Mouse (Mus musculus): ENCODE measurements around the gene Cyp2d11.

Cyp2d11 gene

GRCm38 (mm10) chr15:82353078-82353744 lies 40.6 kb downstream of the Cyp2d11 start:
- in situ Hi-C loops (cut with MboI, MseI), result no loop called here

- in situ Hi-C loops (cut with MboI, MseI), result no loop called here
Measured at GRCm38 (mm10) chr15:82351480-82351879, 42.3 kb downstream of the Cyp2d11 start.

- in situ Hi-C loops (cut with MboI, MseI), result no loop called here
Measured at GRCm38 (mm10) chr15:82350349-82350748, 43.5 kb downstream of the Cyp2d11 start.

- in situ Hi-C loops (cut with MboI, MseI), result loop anchor here (25.0 kb wide), 2 partner anchors 1262 to 1762 kb away; no protein-coding TSS in a partner anchor
Measured at GRCm38 (mm10) chr15:82348999-82349341, 44.9 kb downstream of the Cyp2d11 start.

- in situ Hi-C loops (cut with MboI, MseI), result loop anchor here (25.0 kb wide), 2 partner anchors 1261 to 1761 kb away; no protein-coding TSS in a partner anchor
Measured at GRCm38 (mm10) chr15:82348258-82348998, 45.4 kb downstream of the Cyp2d11 start.

- in situ Hi-C loops (cut with MboI, MseI), result loop anchor here (25.0 kb wide), 2 partner anchors 1261 to 1761 kb away; no protein-coding TSS in a partner anchor
Measured at GRCm38 (mm10) chr15:82347852-82348251, 46.0 kb downstream of the Cyp2d11 start.

GRCm38 (mm10) chr15:82347303-82347676 lies 46.5 kb downstream of the Cyp2d11 start:
- in situ Hi-C loops (cut with MboI, MseI), result loop anchor here (25.0 kb wide), 2 partner anchors 1260 to 1760 kb away; no protein-coding TSS in a partner anchor

DNA sequence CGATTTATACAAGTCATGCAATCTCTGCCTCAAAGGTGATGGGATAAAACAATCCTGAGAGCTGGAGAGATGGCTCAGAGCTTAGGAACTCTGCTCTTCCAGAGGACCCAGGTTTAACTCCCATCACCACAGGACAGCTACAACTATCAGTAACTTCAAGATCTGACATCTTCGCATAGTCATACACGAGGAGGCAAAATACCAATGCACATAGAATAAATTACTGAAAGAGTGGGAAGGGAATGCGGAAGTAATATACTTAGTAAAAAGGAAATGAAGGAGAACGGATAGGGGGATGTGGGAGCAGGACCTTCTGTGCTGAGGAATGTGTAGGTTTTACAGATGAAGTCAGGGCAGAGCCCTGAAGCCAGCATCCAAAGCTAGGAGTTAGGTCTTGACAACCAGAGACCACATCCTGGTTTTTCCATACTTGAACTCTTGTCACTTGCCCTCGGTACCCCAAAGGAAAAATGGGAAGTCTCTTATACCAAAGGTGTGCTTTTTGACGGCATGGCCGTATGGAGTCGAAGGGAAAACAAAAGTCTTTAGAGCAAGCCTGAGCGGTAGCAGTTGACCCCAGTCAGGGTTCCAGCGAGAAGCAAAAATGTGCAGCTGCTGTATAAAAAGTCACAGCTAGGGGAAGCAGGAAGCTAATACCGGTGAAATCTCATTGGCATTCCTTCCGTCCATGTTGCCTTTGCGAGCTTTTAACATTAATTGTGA lies 47.1 kb downstream of the Cyp2d11 start:
- in situ Hi-C loops (cut with MboI, MseI), result loop anchor here (25.0 kb wide), 2 partner anchors 1259 to 1759 kb away; no protein-coding TSS in a partner anchor

DNA sequence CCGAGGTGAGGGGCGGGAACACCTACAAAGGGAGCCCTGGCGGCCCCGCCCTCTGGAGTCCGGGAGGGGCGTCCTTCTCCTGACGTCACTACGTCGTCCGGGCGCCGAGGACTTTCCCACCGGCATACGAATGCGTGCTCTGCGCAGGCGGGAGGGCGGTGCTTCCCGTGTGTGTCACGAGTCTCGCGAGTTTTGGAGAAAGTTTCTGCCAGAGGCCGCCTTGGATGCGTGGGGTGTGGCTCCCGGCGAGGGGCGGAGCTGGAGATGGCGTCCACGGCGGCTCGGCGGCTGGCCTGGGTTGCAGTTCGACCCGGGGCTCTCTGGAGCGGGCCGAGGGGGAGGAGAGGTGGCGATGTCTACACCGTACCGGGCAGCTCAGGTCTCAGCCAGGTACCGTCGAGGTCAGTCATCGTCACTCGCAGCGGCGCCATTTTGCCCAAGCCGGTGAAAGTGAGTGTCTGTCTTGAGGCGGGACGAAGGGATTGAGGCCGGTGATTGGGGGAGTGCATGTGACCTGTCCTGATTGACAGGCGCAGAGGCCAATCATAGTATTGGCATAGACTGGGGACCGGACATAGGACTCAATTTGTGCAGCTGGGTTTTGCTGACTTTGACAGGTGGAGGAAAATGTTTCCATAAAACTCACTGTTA lies 47.9 kb downstream of the Cyp2d11 start:
- in situ Hi-C loops (cut with MboI, MseI), result loop anchor here (25.0 kb wide), 2 partner anchors 1259 to 1759 kb away; no protein-coding TSS in a partner anchor

DNA sequence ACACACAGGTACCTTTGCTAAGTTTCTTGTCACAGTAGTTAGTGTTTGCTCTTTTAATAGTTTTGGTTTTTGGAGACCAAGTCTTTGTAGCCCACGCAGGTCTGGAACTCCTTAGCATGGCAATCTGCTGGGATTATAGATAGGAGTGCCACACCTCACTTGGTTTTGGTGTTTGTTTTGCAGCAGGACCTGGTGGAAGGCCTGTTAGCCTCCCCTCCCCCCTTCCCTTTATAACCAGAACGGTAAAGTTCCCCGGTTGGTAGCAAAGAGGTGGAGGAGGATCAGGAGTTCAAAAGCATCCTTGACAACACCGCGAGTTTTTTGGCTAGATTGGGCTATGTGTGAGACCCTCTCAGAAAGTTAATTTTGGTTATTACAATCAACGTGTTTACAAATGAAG lies 48.9 kb downstream of the Cyp2d11 start:
- in situ Hi-C loops (cut with MboI, MseI), result loop anchor here (5.0 to 25.0 kb wide), 3 partner anchors 68 to 1758 kb away; no protein-coding TSS in a partner anchor

- in situ Hi-C loops (cut with MboI, MseI), result loop anchor here (5.0 to 25.0 kb wide), 3 partner anchors 66 to 1756 kb away; no protein-coding TSS in a partner anchor
Measured at GRCm38 (mm10) chr15:82343368-82344287, 50.2 kb downstream of the Cyp2d11 start.

GRCm38 (mm10) chr15:82342543-82342935 lies 51.3 kb downstream of the Cyp2d11 start:
- in situ Hi-C loops (cut with MboI, MseI), result loop anchor here (5.0 to 25.0 kb wide), 3 partner anchors 65 to 1755 kb away; no protein-coding TSS in a partner anchor

DNA sequence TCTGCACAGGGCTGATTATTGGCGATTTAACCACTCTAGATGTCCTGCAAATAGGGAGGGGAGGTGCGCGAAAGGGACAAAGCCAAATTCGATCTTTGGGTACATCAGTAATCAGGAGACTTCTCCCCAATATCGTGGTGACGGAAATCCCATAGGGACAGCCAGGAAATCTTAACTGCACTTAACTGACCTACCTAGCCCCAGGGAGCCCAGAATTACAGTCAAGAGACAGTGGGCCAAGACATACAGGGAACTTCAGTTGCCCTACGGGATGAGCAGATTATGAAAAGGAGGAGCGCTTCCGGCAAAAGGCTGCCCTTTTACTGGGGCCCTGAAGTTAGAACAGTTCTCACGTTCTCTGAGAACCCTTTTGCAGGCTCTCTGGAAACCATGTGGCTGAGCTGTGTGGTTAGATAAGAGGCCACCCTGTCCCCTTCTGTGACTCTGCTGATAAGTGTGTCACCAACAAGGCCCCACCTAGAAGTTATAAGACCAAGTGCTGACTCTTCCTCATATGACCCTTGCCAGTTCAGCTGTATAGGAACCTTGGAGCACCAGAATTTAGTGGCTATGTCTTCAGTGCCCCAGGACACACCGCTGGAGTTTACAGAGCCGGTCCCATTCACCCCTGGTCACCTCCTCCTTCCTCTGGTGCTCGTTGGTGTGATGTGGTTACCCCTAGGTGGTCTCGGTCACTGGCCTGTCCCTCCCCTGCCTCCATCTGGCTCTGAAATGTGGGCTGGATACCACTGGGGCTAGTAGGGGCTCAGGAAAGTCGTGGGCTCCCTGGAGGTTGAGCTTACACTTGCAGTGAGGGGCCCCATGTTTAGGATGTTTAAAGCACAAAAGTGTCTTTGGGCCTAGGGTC lies 51.9 kb downstream of the Cyp2d11 start:
- in situ Hi-C loops (cut with MboI, MseI), result loop anchor here (5.0 to 25.0 kb wide), 3 partner anchors 65 to 1755 kb away; no protein-coding TSS in a partner anchor

- in situ Hi-C loops (cut with MboI, MseI), result loop anchor here (5.0 to 25.0 kb wide), 3 partner anchors 64 to 1754 kb away; no protein-coding TSS in a partner anchor
Measured at GRCm38 (mm10) chr15:82341036-82341501, 52.8 kb downstream of the Cyp2d11 start.

DNA sequence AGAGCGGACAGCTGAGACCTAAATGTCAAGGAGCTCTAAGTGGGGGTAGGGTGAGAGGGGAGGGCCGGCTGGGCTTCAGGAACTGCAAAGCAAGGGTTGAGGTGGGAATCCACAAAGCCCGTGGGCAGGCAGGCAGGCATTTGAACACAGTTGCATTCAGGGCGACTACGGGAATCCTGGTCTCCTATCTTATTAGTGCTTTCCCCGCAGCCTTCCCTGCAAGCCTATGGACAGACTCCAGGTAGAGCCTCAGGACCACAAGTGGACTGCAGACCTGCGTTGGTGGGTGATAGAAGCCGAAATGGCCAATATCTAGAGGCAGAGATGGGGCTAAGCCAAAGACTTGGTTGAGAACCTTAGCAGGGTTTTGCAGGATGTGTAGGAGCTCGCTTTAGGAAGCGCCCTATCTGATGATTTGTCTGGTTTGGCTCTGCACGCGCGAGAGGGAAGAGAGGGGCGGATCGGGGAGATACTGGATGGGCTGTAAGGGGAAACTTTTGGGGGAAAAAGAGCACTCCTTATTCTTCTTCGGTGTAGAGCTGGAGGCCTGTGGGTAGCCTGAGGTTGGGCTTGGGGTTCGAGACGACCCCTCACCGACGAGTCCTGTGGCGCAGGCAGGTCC lies 53.3 kb downstream of the Cyp2d11 start:
- in situ Hi-C loops (cut with MboI, MseI), result loop anchor here (5.0 to 25.0 kb wide), 3 partner anchors 63 to 1753 kb away; no protein-coding TSS in a partner anchor

- in situ Hi-C loops (cut with MboI, MseI), result loop anchor here (5.0 to 25.0 kb wide), 3 partner anchors 62 to 1752 kb away; no protein-coding TSS in a partner anchor
Measured at GRCm38 (mm10) chr15:82339634-82340254, 54.1 kb downstream of the Cyp2d11 start.

Measured in T-helper 2 cell (primary cell).